Mouse (Mus musculus) heart, embryonic 14.5 days (tissue): Measurements from ENCODE around the gene Ttc26. TPM values are rescaled to one million over a fixed set of nuclear protein-coding genes. Genes with fewer than 3 reads are reported as not detected.
"Not testable (repeated sequence)": the region's sequence is repeated elsewhere in the genome, so short reads cannot be mapped to it uniquely, and the experiment has no call there.

Experiments
- ATAC-seq: fragments of 200-750 bp; cut with Nextera tagmentation; 2 replicates; pipeline ENCODE4 v1.8.0; 2017; ENCODE audit warnings: low read depth, moderate TSS enrichment; ENCODE audit not compliant: insufficient number of reproducible peaks, insufficient read depth, low FRiP score
- H3K27ac ChIP-seq, 2 experiments: fragments of 200-500 bp in 1 of 2; fragments of 300-500 bp in 1 of 2; sonication (generic) in 1 of 2; replicated peaks in 1 of 2; 2 replicates each; pipeline ENCODE4 v1.5.1; 2012 to 2014; ENCODE audit warnings: low read depth in 2 of 2, low read length in 2 of 2, control low read depth in 1 of 2, mild to moderate bottlenecking in 1 of 2, mixed read lengths in 1 of 2; ENCODE audit not compliant: control insufficient read depth in 1 of 2, insufficient read depth in 1 of 2
- H3K27me3 ChIP-seq: fragments of 300-500 bp; sonication (generic); 2 replicates; pipeline ENCODE4 v1.6.1; 2014; ENCODE audit warnings: mild to moderate bottlenecking, low read length, control low read depth; ENCODE audit not compliant: control insufficient read depth, insufficient read depth
- H3K36me3 ChIP-seq: fragments of 300-500 bp; sonication (generic); 2 replicates; pipeline ENCODE4 v1.6.1; 2014; ENCODE audit warnings: mild to moderate bottlenecking, control low read depth, low read length, mixed read lengths; ENCODE audit not compliant: control insufficient read depth, insufficient read depth
- H3K4me1 ChIP-seq, 2 experiments: fragments of 200-500 bp in 1 of 2; fragments of 300-500 bp in 1 of 2; sonication (generic) in 1 of 2; 2 replicates each; pipeline ENCODE4 v1.6.1; 2012 to 2014; ENCODE audit warnings: low read length in 2 of 2, control low read depth in 1 of 2, mixed read lengths in 1 of 2; ENCODE audit not compliant: control insufficient read depth in 2 of 2, insufficient read depth in 2 of 2
- H3K4me2 ChIP-seq: fragments of 300-500 bp; sonication (generic); 2 replicates; pipeline ENCODE4 v1.6.1; 2014; ENCODE audit warnings: mild to moderate bottlenecking, low read length
- H3K4me3 ChIP-seq, 2 experiments: fragments of 200-500 bp in 1 of 2; fragments of 300-500 bp in 1 of 2; sonication (generic) in 1 of 2; 2 replicates each; pipeline ENCODE4 v1.5.1; 2012 to 2014; ENCODE audit warnings: low read length in 2 of 2, mild to moderate bottlenecking in 2 of 2, control low read depth in 1 of 2, low read depth in 1 of 2, moderate library complexity in 1 of 2; ENCODE audit not compliant: control insufficient read depth in 1 of 2, insufficient read depth in 1 of 2
- H3K9ac ChIP-seq: fragments of 300-500 bp; sonication (generic); 2 replicates; pipeline ENCODE4 v1.6.1; 2014; ENCODE audit warnings: mild to moderate bottlenecking, low read length
- H3K9me3 ChIP-seq: fragments of 300-500 bp; sonication (generic); 2 replicates; pipeline ENCODE4 v1.6.1; 2016; ENCODE audit warnings: low read length, control low read depth; ENCODE audit not compliant: control insufficient read depth
- WGBS: fragments of 180-500 bp; shearing (Covaris S2); extraction: QIAGEN DNeasy Blood & Tissue Kit; methylation state at CpG from one replicate; pipeline ENCODE4 v1.1.7; 2014; 5-methylcytosine and 5-hydroxymethylcytosine counted together
- polyA plus RNA-seq: library from polyadenylated mRNA; unstranded; fragments of >200 nt; fragmentation: Nextera tagmentation; extraction: Ambion mirVana; gene quantifications from 2 replicates; pipeline ENCODE4 v1.2.1, GENCODE M21; 2014

Gene Ttc26
- polyA plus RNA-seq, 1 experiment from 2014 or later = 3.9 TPM

- H3K9me3 ChIP-seq = no peaks in the 10 kb centered on the region
- ATAC-seq = no peak
- WGBS = 48% methylated on average over 1 of the region's 1 CpGs
These were observed 19.3 kb upstream of the Ttc26 start for GRCm38 (mm10) chr6:38361937-38362336.

DNA sequence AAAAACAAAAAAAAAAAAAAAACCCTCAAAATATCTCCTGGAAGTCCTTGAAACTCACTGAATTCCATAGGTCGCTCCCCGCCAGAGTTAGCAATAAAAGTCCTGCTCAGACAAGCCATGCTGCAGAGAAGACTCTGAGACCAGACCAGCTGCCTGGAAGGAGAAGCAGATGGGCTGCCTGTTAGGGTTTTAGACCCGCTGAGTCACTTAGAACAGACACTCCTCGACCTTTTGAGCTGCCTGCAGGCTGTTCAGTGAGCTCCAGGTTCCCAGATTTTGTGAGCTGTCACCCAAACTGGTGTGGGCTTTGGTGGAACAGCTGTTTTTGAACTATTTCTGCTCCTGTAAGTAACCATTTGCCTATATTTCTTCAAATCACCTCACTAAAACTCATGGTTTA, 17.9 kb upstream of the Ttc26 start:
- Histone ChIP-seq H3K27ac (no peak overlapping the region), H3K9me3 (no peaks in the 10 kb centered on the region), H3K36me3 (no peaks in the 10 kb centered on the region), H3K4me3 (no peak overlapping the region), H3K4me2 (no peak overlapping the region), H3K4me1 (no peaks in the 10 kb centered on the region), H3K9ac (no peak overlapping the region), H3K27me3 (no peaks in the 10 kb centered on the region)
- no peak for ATAC-seq
- WGBS = 76% methylated on average over 4 of the region's 4 CpGs

More at GRCm38 (mm10) chr6:38361937-38362336, 19.3 kb upstream of the Ttc26 start:
- H3K4me1 ChIP-seq = no peaks in the 10 kb centered on the region
- no peak overlapping the region for H3K4me3 ChIP-seq
- H3K9ac ChIP-seq = no peak overlapping the region
- no peaks in the 10 kb centered on the region for H3K36me3 ChIP-seq
- H3K4me2 ChIP-seq = no peak overlapping the region
- H3K27ac ChIP-seq = no peak overlapping the region
- H3K27me3 ChIP-seq = no peaks in the 10 kb centered on the region

DNA sequence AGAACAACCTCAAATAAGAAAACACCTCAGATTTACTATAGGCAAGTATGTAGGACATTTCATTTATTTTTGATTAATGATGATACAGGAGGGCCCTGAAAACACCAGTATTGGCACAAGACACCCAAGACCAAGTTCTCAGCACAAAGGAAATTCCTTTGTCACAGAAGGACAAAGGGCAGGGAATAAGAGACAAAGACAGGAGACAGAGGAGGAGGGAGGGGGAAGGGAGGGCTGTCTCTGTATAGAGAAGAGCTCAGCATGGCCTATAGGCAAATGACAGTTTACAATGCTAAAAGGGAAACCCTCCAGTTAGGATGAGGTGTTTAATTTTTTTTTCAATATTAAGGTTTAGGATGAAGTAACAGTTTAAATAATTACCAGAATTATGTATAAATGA, 17.1 kb upstream of the Ttc26 start:
- no peak overlapping the region for H3K9ac ChIP-seq
- H3K9me3 ChIP-seq = no peaks in the 10 kb centered on the region
- no peak overlapping the region for H3K4me3 ChIP-seq
- H3K27me3 ChIP-seq = no peaks in the 10 kb centered on the region
- no peaks in the 10 kb centered on the region for H3K36me3 ChIP-seq
- ATAC-seq = no peak
- H3K4me1 ChIP-seq = no peaks in the 10 kb centered on the region
- H3K27ac ChIP-seq = no peak overlapping the region
- no peak overlapping the region for H3K4me2 ChIP-seq

DNA sequence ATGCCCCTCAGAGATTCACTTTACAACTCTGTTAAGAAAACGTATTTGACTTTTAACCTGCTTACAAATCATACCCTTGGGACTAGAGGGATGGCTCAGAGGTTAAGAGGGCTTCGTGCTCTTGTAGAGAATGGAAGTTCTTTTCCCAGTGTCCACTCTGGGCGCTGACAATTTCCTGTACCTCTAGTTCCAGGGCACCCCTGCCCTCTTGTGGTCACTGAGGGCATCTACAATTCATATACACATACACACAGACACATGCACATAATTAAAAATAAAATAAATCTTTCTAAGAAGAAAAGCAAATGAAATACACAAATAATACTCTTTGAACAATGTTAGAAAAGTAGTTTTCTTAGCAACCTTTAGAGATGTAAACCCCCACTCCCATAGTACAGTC, 11.3 kb upstream of the Ttc26 start:
- no peak overlapping the region for H3K4me3 ChIP-seq
- no peak for ATAC-seq
- H3K9me3 ChIP-seq = peaks cover 11% of the 10 kb centered on the region
- no peaks in the 10 kb centered on the region for H3K4me1 ChIP-seq
- no peak overlapping the region for H3K9ac ChIP-seq
- H3K4me2 ChIP-seq = no peak overlapping the region
- WGBS = 75% methylated on average over 3 of the region's 3 CpGs
- H3K27me3 ChIP-seq = no peaks in the 10 kb centered on the region
- no peak overlapping the region for H3K27ac ChIP-seq
- H3K36me3 ChIP-seq = no peaks in the 10 kb centered on the region

DNA sequence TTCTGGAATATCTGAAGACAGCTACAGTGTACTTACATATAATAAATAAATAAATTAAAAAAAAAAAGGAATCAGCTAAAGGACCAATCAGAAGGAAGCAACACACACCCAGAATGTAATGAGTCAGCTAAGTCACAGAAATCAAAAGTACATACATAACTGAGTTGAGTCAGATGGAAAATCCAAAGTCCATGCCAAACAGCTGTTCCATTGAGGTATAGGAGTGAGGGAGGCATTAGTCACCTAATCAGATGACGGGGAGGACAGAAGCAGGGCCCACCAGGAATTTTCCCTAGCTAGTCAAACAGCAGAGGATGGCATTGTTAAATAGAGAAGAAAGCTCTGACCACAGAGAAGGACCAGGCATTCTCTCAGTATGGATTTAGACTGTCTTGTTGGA, 7.0 kb upstream of the Ttc26 start:
- WGBS = 75% methylated on average over 1 of the region's 1 CpGs
- H3K27me3 ChIP-seq = no peaks in the 10 kb centered on the region
- no peak overlapping the region for H3K4me2 ChIP-seq
- no peak for ATAC-seq
- no peak overlapping the region for H3K4me3 ChIP-seq
- no peak overlapping the region for H3K9ac ChIP-seq
- H3K36me3 ChIP-seq = no peaks in the 10 kb centered on the region
- H3K9me3 ChIP-seq = peaks cover 11% of the 10 kb centered on the region
- H3K4me1 ChIP-seq = no peaks in the 10 kb centered on the region
- H3K27ac ChIP-seq = no peak overlapping the region

DNA sequence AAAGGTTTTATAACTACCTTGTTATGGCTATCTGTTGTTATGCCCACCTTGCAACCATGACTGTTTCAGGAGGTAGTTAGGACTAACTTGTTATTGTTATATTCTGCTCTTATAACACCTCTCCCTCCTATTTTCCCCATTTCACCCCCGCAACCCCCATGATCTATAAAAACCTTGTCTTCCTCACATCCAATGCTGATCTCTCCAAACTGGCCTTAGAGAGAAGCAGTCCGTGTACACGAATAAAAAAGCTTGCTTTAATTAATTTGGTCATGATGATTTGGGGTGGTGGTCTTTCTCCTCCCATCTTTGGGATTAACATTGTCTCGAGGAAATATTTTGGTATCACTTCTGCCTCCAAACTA, 523 bp upstream of the Ttc26 start:
- ATAC-seq = no peak
- Histone ChIP-seq H3K9ac (peak overlapping the region; percentile 69), H3K27ac (0 out of 4 replicates have a peak overlapping the region, but pooled peaks of 1 of the 2 experiments have one; percentile 8), H3K4me3 (peak overlapping the region; percentile 54 to 72), H3K27me3 (no peaks in the 10 kb centered on the region), H3K4me1 (peaks cover 0 to 5% of the 10 kb centered on the region in 2 experiments; a peak in 1 of 4 replicates), H3K4me2 (peak overlapping the region; percentile 69), H3K36me3 (no peaks in the 10 kb centered on the region), H3K9me3 (no peaks in the 10 kb centered on the region)
- 2% methylated on average over 4 of the region's 4 CpGs for WGBS

DNA sequence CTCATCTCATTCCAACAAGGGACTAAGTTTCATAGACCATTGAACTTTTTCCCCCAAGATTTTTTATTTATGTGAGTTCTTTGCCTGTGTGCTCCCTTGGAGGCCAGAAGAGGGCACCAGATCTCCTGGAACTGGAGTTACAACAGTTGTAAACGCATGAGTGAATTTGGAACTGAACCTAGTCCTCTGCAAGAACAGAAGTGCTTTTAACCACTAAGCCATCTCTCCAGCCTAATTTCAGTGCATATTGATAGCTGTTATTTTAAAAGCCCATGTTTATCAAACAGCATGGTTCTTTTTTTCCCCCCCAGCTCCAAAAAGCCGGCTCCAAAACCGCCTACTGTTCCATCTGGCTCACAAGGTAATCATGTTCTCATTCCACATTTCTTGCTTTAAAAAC, 8.4 kb downstream of the Ttc26 start:
- Histone ChIP-seq H3K27me3 (no peaks in the 10 kb centered on the region), H3K36me3 (0 out of 2 replicates have a peak, but pooled peaks cover 6% of the 10 kb centered on the region), H3K27ac (no peak overlapping the region), H3K9ac (no peak overlapping the region), H3K9me3 (peaks cover 3% of the 10 kb centered on the region; the same call in 1 of the 2 replicates), H3K4me2 (no peak overlapping the region), H3K4me3 (no peak overlapping the region), H3K4me1 (no peaks in the 10 kb centered on the region)
- WGBS = 82% methylated on average over 3 of the region's 3 CpGs
- ATAC-seq = no peak

GRCm38 (mm10) chr6:38432457-38432856, 51.2 kb downstream of the Ttc26 start:
- Histone ChIP-seq H3K4me2 (peak overlapping the region; percentile 86), H3K4me1 (peaks cover 0 to 11% of the 10 kb centered on the region in 2 experiments; a peak in 2 of 4 replicates), H3K4me3 (peak overlapping the region in 1 of 2 experiments; percentile 89; a peak in 1 of 4 replicates)
- H3K27me3 ChIP-seq, H3K9ac ChIP-seq, H3K9me3 ChIP-seq, H3K36me3 ChIP-seq, ATAC-seq, H3K27ac ChIP-seq: not testable (repeated sequence)
- WGBS = 72% methylated on average over 5 of the region's 5 CpGs
